Mouse (Mus musculus) telencephalon, adult 2 months (tissue): Measurements from ENCODE around the gene Tmco1.

Source experiments
- DNase-seq: peaks from one replicate; pipeline ENCODE4 v3.0.0-alpha.2; 2011; ENCODE audit warnings: low read depth, low spot score

The Tmco1 gene

DNA sequence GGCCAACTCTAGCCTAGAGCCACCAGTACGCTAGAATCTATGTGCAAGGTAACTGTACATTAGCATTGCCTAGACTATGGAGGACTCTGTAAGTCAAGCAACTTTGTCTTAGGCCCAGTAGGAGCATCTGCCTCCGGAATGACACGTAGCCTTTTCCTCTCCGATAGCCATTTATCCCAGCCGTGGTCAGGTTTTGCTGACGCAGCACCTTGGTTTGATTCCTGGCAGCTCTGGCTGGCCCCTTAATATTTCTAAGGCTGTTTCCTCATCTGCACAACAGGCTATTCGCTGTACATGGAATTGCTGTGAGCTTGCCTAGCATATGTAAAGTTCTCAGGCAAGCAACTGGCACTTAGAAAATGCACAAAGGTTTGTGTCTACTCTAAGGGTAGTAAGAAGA is 64.6 kb downstream of the Tmco1 start:
- DNase-seq = no peak

DNA sequence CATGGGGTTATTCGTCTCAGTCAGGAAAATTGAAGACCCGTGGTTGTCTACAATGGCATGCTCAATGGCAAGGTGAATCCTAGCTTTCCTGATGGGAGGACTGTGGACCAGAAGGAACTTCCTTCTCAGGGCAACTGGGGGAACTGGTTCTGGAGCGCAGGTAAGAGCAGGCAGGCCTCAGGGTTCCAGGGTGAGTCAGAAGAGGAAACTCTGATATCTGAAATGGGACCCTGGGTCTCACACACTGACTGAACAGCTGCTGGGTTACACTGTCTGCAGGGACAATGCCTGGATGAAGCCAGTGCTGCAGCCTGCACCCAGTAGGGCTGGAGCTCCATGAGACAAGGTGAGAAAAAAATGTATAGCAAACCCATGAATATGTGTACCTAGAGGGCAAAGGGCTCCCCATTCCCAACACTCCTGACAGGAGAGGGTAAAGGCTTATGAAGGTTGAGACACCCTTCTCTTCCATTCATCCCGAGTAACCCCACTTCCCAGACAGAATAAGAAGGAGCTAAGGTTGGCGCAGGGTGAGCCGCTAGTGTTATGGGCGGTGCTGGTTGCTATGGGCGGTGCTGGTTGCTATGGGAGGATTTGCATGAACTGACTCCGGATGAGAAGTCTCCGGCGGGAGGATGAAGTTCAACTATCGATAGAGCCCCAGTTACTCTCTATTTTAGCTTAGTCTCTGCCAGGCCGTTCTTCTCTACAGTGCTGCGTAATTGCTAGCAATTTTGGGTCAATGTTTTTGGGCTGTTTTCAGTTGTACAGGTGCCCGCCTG is 66.0 kb downstream of the Tmco1 start:
- DNase-seq = no peak

DNA sequence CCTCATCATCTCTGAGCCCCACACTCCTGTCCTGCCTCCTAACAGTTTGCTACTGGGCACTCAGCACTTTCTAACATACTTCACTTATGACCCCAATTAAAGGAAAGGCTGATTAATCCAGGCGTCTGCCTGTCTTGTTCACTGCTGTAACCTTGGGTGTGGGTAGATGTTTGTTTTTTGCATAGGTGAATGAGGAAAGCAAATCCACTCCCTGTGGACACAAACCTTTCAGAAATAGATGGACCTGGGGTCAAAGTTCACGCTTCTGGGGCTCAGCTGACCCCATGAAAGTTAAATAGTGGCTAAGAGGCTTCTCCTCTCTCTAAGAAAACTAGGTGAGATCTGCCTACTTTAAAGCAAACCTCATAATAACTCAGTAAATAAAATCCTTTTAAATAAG is 66.8 kb downstream of the Tmco1 start:
- DNase-seq = no peak

DNA sequence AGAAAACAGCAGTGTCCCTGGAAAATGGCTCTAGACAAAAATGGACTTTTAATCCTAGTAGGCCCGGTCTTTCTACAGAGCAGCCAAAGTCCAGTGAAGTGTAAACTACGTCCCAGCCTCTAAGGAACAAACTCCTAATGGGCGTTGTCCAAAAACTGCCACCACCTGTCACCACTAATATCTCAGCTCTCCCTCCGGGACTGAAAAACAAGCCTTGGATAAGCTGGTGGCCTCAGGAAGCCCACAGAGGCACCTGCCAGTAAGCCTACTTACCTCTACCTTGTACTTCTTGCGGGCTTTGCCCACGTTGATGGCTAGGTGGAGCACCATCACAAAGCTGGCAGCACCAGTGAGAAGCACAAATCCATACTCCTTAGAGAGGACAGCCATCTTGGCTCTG is 69.8 kb downstream of the Tmco1 start:
- DNase-seq = no peak

DNA sequence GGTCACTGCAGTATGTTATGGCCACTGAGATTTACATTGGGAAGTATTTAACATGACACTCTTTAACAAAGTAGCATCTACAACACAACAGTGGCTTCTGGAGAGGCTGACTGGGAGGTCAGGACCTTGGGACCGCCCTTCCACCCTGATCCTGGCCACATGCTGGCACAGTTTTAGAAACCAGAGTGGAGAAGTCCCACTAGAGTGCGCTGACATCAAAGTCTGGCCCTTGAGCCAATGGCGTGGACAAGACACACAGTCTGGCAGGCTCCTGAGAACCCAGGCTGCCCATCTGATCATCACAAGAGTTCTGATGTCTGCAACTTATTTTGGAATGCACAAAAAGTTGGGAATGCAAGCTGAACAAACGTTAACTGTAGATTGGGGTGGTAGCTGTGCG is 71.6 kb downstream of the Tmco1 start:
- DNase-seq = no peak

DNA sequence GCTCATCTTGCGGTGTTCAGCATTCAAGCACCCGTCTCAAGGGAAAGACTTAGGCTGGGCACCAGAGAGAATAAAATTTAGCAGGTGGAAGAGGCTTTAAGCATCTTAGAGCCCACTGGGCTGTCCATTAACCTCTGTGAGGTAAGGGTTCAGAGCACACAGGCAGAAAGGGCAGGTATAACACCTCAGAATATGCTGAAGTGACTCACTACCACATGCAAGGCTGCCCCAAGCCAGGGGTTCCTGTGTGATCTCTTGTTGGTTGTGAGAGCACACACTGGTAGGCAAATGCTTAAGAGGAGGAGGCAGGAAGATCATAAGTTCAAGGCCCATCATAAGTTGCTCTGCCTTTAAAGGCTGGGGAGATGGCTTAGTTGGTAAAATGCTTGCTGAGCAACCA is 72.0 kb downstream of the Tmco1 start:
- DNase-seq = no peak

DNA sequence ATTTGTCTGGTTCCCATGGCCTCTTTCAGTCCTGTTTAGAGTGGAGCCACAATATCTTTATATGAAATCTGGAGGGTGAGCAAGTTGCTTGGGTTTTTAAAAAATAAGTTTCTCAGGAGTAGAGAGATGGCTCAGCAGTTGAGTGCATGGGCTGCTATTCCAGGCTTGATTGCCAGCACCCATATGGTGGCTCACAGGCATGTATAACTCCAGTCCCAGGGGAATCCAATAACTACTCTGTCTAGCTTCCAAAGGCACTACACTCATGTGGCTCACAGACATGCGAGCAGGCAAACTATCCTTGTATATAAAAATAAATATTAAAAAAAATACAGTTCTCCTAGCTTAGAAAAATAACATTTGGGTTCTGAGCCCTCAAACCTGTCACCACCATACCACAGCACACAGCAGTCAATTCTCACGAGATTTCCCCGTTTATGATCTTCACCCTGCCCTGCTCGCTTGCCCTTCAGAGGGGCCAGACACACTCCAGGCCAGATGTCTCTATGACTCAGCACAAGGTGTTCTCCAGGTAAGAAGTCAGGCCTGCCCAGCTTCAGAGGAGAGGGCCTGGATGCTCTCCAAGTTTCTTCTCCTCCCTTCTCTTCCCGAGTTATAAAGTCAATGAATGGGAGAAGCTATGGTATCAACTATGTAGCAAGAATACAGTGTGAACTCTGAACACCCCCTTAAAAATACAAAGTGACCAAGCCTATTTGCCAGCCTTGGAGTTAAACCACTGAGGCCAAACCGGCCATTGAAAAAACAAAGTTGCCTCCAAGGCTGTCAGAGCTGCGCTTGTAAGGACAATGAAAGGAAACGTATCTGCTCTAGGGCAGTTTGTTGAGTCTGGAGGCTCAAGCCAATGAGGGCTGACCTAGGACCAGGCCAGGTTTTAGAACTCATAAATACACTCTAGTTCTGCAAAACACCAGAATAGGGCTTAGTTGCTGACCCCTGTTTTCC is 73.2 kb downstream of the Tmco1 start:
- no peak for DNase-seq

DNA sequence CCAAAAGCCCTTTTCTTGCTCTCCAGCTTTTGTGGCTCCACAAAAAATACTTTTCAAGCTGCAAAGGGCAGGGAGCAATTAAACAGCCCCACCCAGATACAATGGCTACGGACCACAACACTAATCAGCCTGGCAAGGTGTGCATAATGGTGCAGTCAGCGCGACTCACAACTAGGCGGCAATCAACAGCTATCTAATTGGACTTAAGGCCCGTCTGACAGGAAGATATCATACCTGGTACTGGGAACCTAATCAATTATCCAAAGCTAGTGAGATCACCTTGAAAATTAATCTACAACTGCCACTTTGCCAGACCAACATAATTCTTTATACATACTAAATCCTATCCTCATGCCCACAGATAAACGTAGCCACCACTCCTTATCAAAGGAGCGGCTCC is 74.1 kb downstream of the Tmco1 start:
- DNase-seq = no peak

DNA sequence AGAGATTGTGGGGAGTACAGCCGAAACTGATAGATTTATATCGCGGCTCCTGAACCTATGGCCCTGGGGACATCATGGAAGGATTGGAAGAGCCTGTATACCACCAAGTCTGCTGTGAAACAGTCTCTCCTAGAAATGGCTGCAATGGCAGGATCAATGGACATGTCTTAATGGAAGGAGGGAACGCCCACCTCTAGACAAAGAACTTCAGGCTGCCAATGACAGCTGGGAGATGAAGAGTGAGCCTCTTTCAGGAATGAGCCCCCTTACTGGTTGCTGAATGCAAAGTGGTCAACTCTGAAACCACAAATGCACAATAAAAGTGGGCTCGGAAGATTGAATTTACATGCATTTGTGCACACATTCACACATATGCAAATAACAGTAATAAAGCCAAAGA is 74.6 kb downstream of the Tmco1 start:
- DNase-seq = no peak

DNA sequence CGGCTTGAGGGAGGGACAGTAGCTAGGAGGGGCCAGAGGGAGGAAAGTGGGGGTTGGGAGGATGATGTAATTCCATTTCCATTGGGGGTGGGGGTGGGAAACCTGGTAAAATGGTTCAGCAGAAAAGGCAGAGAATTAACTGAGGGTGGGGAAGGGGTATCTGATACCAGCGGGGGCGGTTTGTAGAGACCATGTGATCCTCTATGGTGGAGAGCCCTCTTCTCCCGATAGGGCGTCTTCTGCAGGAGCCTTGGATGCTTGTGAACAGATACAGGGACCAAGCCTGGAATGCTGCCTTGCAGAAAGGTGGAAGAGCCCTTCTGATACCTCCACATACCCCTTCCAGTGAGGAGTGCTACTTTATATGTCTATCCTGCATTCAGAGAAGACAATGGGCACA is 75.0 kb downstream of the Tmco1 start:
- DNase-seq = no peak
